Mouse (Mus musculus): ENCODE measurements around the gene Clba1. TPM values are rescaled to one million over a fixed set of nuclear protein-coding genes. Genes with fewer than 3 reads are reported as not detected.
"Not testable (repeated sequence)": the region's sequence is repeated elsewhere in the genome, so short reads cannot be mapped to it uniquely, and the experiment has no call there.

Gene Clba1
- total RNA-seq, 2 experiments from 2014 or later = not detected

DNA sequence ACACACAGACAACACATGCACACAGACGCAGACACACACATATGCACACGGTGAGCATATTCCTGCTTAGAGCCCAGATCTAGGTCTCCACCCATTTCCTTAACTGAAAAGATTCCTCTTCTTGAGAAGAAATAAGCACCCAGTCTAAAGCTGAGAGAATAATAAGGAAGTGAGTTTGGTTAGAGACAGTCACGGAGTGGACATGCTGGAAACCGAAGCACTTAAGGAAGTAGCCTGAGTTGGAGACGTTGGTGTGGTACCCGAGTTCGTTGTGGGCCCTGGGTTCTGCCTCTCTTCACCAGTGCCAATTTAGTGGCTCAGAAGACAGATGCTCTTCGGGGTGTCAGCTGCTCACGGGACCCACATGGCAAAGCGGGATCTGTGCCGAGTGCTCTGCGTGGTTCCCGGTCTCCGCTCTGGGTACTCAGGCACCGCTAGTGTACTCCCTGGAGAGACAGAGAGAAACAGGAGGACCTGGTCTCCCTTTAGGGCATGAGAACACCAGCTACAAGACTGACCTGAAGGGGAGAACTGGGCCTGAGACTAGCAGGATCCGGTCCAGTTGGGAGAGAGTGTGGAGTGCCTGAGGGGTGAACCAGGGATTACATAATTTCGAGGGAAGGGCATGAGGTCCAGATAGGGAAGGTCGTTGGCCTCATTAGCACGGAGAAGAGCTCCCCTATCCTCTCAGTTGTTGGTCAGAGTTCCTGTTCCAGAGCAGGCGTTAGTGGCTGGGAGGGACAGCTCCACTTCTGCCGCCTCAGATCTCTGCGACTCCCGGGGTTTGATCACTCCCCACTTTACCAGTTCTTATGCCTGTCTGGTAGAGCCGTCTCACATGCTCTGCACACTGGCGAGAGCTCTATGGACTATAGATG, 31.7 kb downstream of the Clba1 start:
- no peak for ATAC-seq (replicated peaks; ENCODE audit: low FRiP score, poor library complexity, severe bottlenecking)

- ATAC-seq (replicated peaks; ENCODE audit: low FRiP score, poor library complexity, severe bottlenecking) = not testable (repeated sequence)
Observed at GRCm38 (mm10) chr12:112841338-112841892, 32.7 kb downstream of the Clba1 start.

DNA sequence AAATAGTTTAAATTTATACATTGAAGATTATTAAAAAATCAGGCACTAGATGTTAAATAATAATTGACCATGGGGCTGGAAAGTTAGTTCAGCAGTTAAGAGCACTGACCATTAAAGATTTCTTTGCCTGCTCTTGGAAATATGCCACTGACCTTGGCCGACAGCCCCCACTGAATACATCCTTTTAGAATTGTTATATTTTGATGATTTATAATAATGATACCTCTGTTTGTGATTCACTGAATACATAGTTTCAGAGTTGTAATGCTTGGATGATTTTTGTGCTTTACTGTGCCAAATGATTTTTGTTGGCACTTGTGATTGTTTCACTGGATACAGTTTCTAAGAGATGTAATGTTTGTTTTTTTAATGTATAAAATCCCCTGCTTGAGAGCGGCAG, 33.4 kb downstream of the Clba1 start:
- not testable (repeated sequence) for ATAC-seq (replicated peaks; ENCODE audit: low FRiP score, poor library complexity, severe bottlenecking)

GRCm38 (mm10) chr12:112843803-112844202, 35.1 kb downstream of the Clba1 start:
- peak; percentile 95 for ATAC-seq (replicated peaks; ENCODE audit: low FRiP score, poor library complexity, severe bottlenecking)

- ATAC-seq (replicated peaks; ENCODE audit: low FRiP score, poor library complexity, severe bottlenecking) = no peak
Observed at GRCm38 (mm10) chr12:112847880-112848279, 39.1 kb downstream of the Clba1 start.

GRCm38 (mm10) chr12:112849235-112850022, 40.7 kb downstream of the Clba1 start:
- no peak for ATAC-seq (replicated peaks; ENCODE audit: low FRiP score, poor library complexity, severe bottlenecking)

DNA sequence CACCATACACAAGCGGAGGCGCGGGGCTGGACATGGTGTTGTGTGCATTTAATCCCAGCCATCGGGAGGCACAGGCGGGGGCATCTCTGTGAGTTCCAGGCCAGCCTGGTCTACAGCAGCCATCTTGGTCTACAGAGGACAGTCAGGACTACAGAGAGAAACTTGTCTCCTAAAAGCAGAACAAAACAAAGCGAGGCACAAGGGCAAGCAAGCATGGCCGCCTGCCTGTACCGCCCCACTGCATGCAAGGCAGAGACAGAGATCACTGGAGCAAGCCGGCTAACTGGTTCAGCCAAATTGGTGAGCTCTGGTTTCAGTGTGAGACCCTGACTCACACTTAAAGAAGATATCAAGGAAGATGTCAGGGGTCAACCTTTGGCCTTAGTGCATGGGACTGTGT, 41.6 kb downstream of the Clba1 start:
- ATAC-seq (replicated peaks; ENCODE audit: low FRiP score, poor library complexity, severe bottlenecking) = no peak

GRCm38 (mm10) chr12:112851116-112851515, 42.4 kb downstream of the Clba1 start:
- no peak for ATAC-seq (replicated peaks; ENCODE audit: low FRiP score, poor library complexity, severe bottlenecking)

GRCm38 (mm10) chr12:112853050-112853729, 44.5 kb downstream of the Clba1 start:
- ATAC-seq (replicated peaks; ENCODE audit: low FRiP score, poor library complexity, severe bottlenecking) = no peak

DNA sequence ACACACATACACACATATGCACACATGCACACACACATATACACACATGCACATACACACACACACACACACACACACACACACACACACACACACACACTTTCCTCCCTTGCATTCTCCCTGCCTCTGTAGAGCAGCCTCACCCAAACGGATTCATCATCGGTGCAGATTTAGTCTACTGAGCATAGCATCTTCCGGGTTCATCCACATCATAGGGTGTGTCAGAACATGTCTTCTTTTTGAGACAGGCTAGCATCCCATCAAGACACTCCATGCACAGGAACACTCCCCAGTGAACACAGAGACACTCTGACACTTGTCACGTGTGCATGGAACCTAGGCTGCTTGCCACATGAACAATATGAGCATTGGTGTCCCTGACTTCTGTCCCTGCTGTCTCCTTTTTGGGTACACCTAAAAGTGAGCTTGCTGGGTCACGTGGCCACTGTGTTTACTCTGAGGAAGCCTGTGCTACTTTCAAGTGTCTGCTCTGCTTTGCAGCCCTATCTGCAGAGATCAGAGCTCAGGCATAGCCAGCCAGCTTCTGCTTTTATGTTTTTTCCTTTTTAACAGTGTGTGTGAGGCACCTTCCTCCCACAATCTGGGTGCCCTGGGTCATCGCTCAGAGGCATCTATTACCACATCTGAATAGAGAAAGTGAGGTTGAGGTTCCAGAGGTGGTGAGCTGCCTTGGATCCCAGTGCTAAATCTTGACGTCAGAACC, 46.0 kb downstream of the Clba1 start:
- no peak for ATAC-seq (replicated peaks; ENCODE audit: low FRiP score, poor library complexity, severe bottlenecking)

GRCm38 (mm10) chr12:112856338-112856737, 47.6 kb downstream of the Clba1 start:
- ATAC-seq (replicated peaks; ENCODE audit: low FRiP score, poor library complexity, severe bottlenecking) = no peak

GRCm38 (mm10) chr12:112857021-112857925, 48.5 kb downstream of the Clba1 start:
- ATAC-seq (replicated peaks; ENCODE audit: low FRiP score, poor library complexity, severe bottlenecking) = no peak

- no peak for ATAC-seq (replicated peaks; ENCODE audit: low FRiP score, poor library complexity, severe bottlenecking)
Observed at GRCm38 (mm10) chr12:112858581-112859336, 50.0 kb downstream of the Clba1 start.

DNA sequence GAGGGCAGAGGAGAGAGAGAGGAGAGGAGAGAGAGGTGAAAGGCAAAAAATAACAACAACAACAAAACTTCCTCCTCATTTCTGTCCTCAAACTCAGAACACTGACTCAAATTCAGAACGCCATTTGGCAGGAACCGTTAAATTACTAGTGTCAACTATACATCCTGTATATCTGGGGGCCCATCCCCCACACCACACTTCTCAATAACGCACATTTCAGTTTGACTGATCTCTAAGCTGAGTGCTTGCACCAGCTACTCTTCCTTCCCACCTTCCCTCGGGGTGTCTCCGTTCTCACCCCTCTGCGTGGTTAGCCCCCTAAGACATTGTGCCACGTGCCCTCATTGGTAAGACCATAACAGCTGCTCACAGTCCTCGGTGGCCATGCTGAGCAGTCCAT, 51.2 kb downstream of the Clba1 start:
- no peak for ATAC-seq (replicated peaks; ENCODE audit: low FRiP score, poor library complexity, severe bottlenecking)

- no peak for ATAC-seq (replicated peaks; ENCODE audit: low FRiP score, poor library complexity, severe bottlenecking)
Observed at GRCm38 (mm10) chr12:112860765-112861164, 52.0 kb downstream of the Clba1 start.

GRCm38 (mm10) chr12:112861911-112862321, 53.2 kb downstream of the Clba1 start:
- no peak for ATAC-seq (replicated peaks; ENCODE audit: low FRiP score, poor library complexity, severe bottlenecking)

DNA sequence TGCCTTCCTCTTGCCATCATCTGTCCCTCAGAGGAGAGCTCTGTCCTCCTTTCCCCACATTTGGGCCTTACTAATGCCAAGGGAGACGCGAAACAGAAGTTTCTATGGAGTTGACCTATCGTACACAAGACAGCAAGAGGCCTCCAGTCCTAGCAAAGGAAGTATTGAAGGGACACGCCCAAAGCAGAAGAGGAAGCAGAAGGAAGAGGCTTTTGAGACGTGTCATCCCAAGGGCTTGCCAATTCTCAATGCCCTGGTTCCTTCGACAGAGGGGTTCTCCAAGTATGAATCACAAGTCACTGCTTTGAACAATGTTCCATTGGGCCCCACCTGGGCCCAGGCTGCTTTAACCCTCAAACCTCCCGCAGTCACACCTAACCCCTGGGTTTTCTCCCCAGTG, 56.1 kb downstream of the Clba1 start:
- no peak for ATAC-seq (replicated peaks; ENCODE audit: low FRiP score, poor library complexity, severe bottlenecking)

Data from erythroblast, adult 5-6 weeks (primary cell).